Mouse (Mus musculus) gastrocnemius, postnatal 4 days (tissue): ENCODE measurements around the gene Oxct2a. TPM values are rescaled to one million over a fixed set of nuclear protein-coding genes. Genes with fewer than 3 reads are reported as not detected.

Source experiments
- DNase-seq, 2 experiments: peaks; one replicate each; pipeline ENCODE4 v3.0.0; 2021 to 2022; ENCODE audit warnings: low spot score in 2 of 2, mixed read lengths in 2 of 2
- total RNA-seq, 2 experiments: library from RNA; stranded (reverse); gene quantifications; 2 replicates each; pipeline ENCODE4 v1.2.3; 2021

Oxct2a gene
- total RNA-seq, 2 experiments from 2014 or later: not detected

- DNase-seq: no peak
These were observed 43.3 kb downstream of the Oxct2a start for GRCm38 (mm10) chr4:123280117-123280516.

Other genes starting within 250 kb of the Oxct2a start
- not detected for gene Bmp8b, start 218.5 kb downstream of the Oxct2a start, total RNA-seq
- under 1 TPM in 1 of 2 experiments, not detected in 1; 0.15 TPM for gene Oxct2b, start 207.4 kb downstream of the Oxct2a start, total RNA-seq
- gene Ppie, start 183.7 kb downstream of the Oxct2a start, total RNA-seq: 10 to 100 TPM; 32.8 to 34.6 TPM
- gene Hpcal4, start 140.4 kb downstream of the Oxct2a start, total RNA-seq: under 1 TPM; 0.29 to 0.36 TPM
- 1 to 10 TPM; 3.3 to 9.3 TPM for gene Nt5c1a, start 122.1 kb downstream of the Oxct2a start, total RNA-seq
- 10 to 100 TPM; 25.9 to 30.8 TPM for gene Heyl, start 90.1 kb downstream of the Oxct2a start, total RNA-seq
- 100 to 1,000 TPM; 209 to 262 TPM for gene Pabpc4, start 61.3 kb downstream of the Oxct2a start, total RNA-seq
- not detected for gene Bmp8a, start 19.6 kb upstream of the Oxct2a start, total RNA-seq